Mouse (Mus musculus) liver, embryonic 14 days (tissue): ENCODE data around the gene Tarsl2. TPM values are rescaled to one million over a fixed set of nuclear protein-coding genes. Genes with fewer than 3 reads are reported as not detected.

Source experiments
- polyA plus RNA-seq: library from polyadenylated mRNA; depleted of rRNA; stranded (reverse); fragments of >200 nt; gene quantifications from 2 replicates; pipeline ENCODE4 v1.2.3, GENCODE M21; 2012; rRNA removed

The Tarsl2 gene
- 11.5 and 12.1 TPM in 2 replicates for polyA plus RNA-seq

GRCm38 (mm10) chr7:65644643-65645351 lies at the start of gene Tarsl2:
TSS of gene Tarsl2 (plus strand) at chr7:65644898.

GRCm38 (mm10) chr7:65690869-65691268 lies 46.2 kb downstream of the Tarsl2 start, which contains the start of gene Tm2d3:
TSS of gene Tm2d3 (plus strand) at chr7:65691169.

Other genes with a start within 250 kb of the Tarsl2 start
- 5.4 and 5.7 TPM in 2 replicates for gene Tjp1, start 117.1 kb upstream of the Tarsl2 start, polyA plus RNA-seq
- 30.9 and 32.6 TPM in 2 replicates for gene Tm2d3, start 46.3 kb downstream of the Tarsl2 start, polyA plus RNA-seq
- 1.3 and 1.4 TPM in 2 replicates for gene Pcsk6, start 216.8 kb downstream of the Tarsl2 start, polyA plus RNA-seq